Mouse (Mus musculus) lung, embryonic 14.5 days (tissue): Measurements from ENCODE around the gene Gm16253. TPM values are rescaled to one million over a fixed set of nuclear protein-coding genes. Genes with fewer than 3 reads are reported as not detected.

Experiments used
- ATAC-seq: fragments of 200-750 bp; cut with Nextera tagmentation; 2 replicates; pipeline ENCODE4 v1.8.0; 2017; ENCODE audit warnings: mild to moderate bottlenecking, moderate TSS enrichment, moderate library complexity; ENCODE audit not compliant: insufficient read depth
- DNase-seq: peaks from one replicate; pipeline ENCODE4 v3.0.0-alpha.2; 2015
- H3K27ac ChIP-seq: fragments of 300-500 bp; sonication (generic); 2 replicates; pipeline ENCODE4 v1.5.1; 2014; ENCODE audit warnings: low read depth, mild to moderate bottlenecking, moderate library complexity
- H3K27me3 ChIP-seq: fragments of 300-500 bp; sonication (generic); 2 replicates; pipeline ENCODE4 v1.6.1; 2014; ENCODE audit warnings: low read length, control low read depth; ENCODE audit not compliant: insufficient read depth
- H3K36me3 ChIP-seq: fragments of 300-500 bp; sonication (generic); 2 replicates; pipeline ENCODE4 v1.6.1; 2014; ENCODE audit warnings: control low read depth; ENCODE audit not compliant: insufficient read depth
- H3K4me1 ChIP-seq: fragments of 300-500 bp; sonication (generic); 2 replicates; pipeline ENCODE4 v1.6.1; 2014; ENCODE audit warnings: antibody characterized with exemption, control low read depth; ENCODE audit not compliant: insufficient read depth
- H3K4me2 ChIP-seq: fragments of 300-500 bp; sonication (generic); 2 replicates; pipeline ENCODE4 v1.6.1; 2014; ENCODE audit warnings: mild to moderate bottlenecking
- H3K4me3 ChIP-seq: fragments of 300-500 bp; sonication (generic); 2 replicates; pipeline ENCODE4 v1.5.1; 2014; ENCODE audit warnings: low read depth, low read length
- H3K9ac ChIP-seq: fragments of 300-500 bp; sonication (generic); 2 replicates; pipeline ENCODE4 v1.6.1; 2014
- H3K9me3 ChIP-seq: fragments of 300-500 bp; sonication (generic); 2 replicates; pipeline ENCODE4 v1.6.1; 2016; ENCODE audit warnings: low read depth, low read length, control low read depth
- CTCF ChIP-seq: IDR thresholded peaks from 2 replicates; pipeline ENCODE4 v1.5.1; 2016; ENCODE audit warnings: antibody characterized with exemption, low read depth
- WGBS: fragments of 180-500 bp; shearing (Covaris S2); extraction: QIAGEN DNeasy Blood & Tissue Kit; methylation state at CpG from one replicate; pipeline ENCODE4 v1.1.7; 2014; 5-methylcytosine and 5-hydroxymethylcytosine counted together
- polyA plus RNA-seq: library from polyadenylated mRNA; unstranded; fragments of >200 nt; fragmentation: Nextera tagmentation; extraction: Ambion mirVana; gene quantifications from 2 replicates; pipeline ENCODE4 v1.2.1, GENCODE M21; 2014

Gm16253 gene
- polyA plus RNA-seq, 1 experiment from 2014 or later: 1.2 TPM

GRCm38 (mm10) chr3:96568605-96569004 is 8.2 kb upstream of the Gm16253 start:
- H3K9ac ChIP-seq: no peak overlapping the region
- H3K9me3 ChIP-seq: no peaks in the 10 kb centered on the region
- peaks cover 4% of the 10 kb centered on the region; the same call in 1 of the 2 replicates for H3K4me1 ChIP-seq
- no peak for DNase-seq
- H3K27me3 ChIP-seq: no peaks in the 10 kb centered on the region
- H3K27ac ChIP-seq: peak overlapping the region; percentile 50; the same call in 1 of the 2 replicates
- H3K4me2 ChIP-seq: no peak overlapping the region
- no peaks in the 10 kb centered on the region for H3K36me3 ChIP-seq
- no peak for ATAC-seq
- no peak overlapping the region for H3K4me3 ChIP-seq
- no peak for TF ChIP-seq CTCF
- WGBS: 75% methylated on average over 8 of the region's 8 CpGs

GRCm38 (mm10) chr3:96569506-96569905 is 7.3 kb upstream of the Gm16253 start:
- no peak for ATAC-seq
- H3K9ac ChIP-seq: no peak overlapping the region
- no peak overlapping the region for H3K27ac ChIP-seq
- no peaks in the 10 kb centered on the region for H3K9me3 ChIP-seq
- no peaks in the 10 kb centered on the region for H3K27me3 ChIP-seq
- DNase-seq: no peak
- TF ChIP-seq CTCF: no peak
- WGBS: 92% methylated on average over 13 of the region's 13 CpGs
- no peaks in the 10 kb centered on the region for H3K36me3 ChIP-seq
- H3K4me3 ChIP-seq: no peak overlapping the region
- no peak overlapping the region for H3K4me2 ChIP-seq
- peaks cover 3% of the 10 kb centered on the region; the same call in 1 of the 2 replicates for H3K4me1 ChIP-seq

- Histone ChIP-seq H3K36me3 (no peaks in the 10 kb centered on the region), H3K27ac (no peak overlapping the region), H3K27me3 (no peaks in the 10 kb centered on the region), H3K9me3 (no peaks in the 10 kb centered on the region), H3K9ac (no peak overlapping the region), H3K4me3 (no peak overlapping the region), H3K4me2 (no peak overlapping the region), H3K4me1 (peaks cover 1% of the 10 kb centered on the region; the same call in 1 of the 2 replicates)
- 79% methylated on average over 11 of the region's 11 CpGs for WGBS
- DNase-seq (no peak), ATAC-seq (no peak)
- no peak for TF ChIP-seq CTCF
Observed at GRCm38 (mm10) chr3:96569966-96570605, 6.7 kb upstream of the Gm16253 start.

- DNase-seq (no peak), ATAC-seq (no peak)
- H3K27ac ChIP-seq: peak overlapping the region; percentile 50; the same call in 1 of the 2 replicates
- 64% methylated on average over 7 of the region's 7 CpGs for WGBS
- no peaks in the 10 kb centered on the region for H3K36me3 ChIP-seq
- H3K4me3 ChIP-seq: no peak overlapping the region
- no peak overlapping the region for H3K4me2 ChIP-seq
- H3K4me1 ChIP-seq: no peaks in the 10 kb centered on the region
- H3K27me3 ChIP-seq: no peaks in the 10 kb centered on the region
- H3K9ac ChIP-seq: no peak overlapping the region
- no peak for TF ChIP-seq CTCF
- no peaks in the 10 kb centered on the region for H3K9me3 ChIP-seq
Observed at GRCm38 (mm10) chr3:96570643-96571042, 6.1 kb upstream of the Gm16253 start.

GRCm38 (mm10) chr3:96571336-96571735 is 5.4 kb upstream of the Gm16253 start:
- H3K9ac ChIP-seq: no peak overlapping the region
- no peak for TF ChIP-seq CTCF
- H3K4me2 ChIP-seq: no peak overlapping the region
- no peaks in the 10 kb centered on the region for H3K9me3 ChIP-seq
- ATAC-seq (no peak), DNase-seq (no peak)
- no peaks in the 10 kb centered on the region for H3K27me3 ChIP-seq
- H3K4me1 ChIP-seq: no peaks in the 10 kb centered on the region
- H3K27ac ChIP-seq: no peak overlapping the region
- H3K36me3 ChIP-seq: no peaks in the 10 kb centered on the region
- WGBS: 70% methylated on average over 2 of the region's 2 CpGs
- H3K4me3 ChIP-seq: no peak overlapping the region

GRCm38 (mm10) chr3:96571896-96572698 is 4.7 kb upstream of the Gm16253 start:
- Histone ChIP-seq H3K27me3 (no peaks in the 10 kb centered on the region), H3K9me3 (no peaks in the 10 kb centered on the region), H3K9ac (no peak overlapping the region), H3K36me3 (no peaks in the 10 kb centered on the region), H3K4me2 (no peak overlapping the region), H3K27ac (peak overlapping the region; percentile 26; the same call in 1 of the 2 replicates), H3K4me1 (peaks cover 5% of the 10 kb centered on the region; the same call in 1 of the 2 replicates), H3K4me3 (no peak overlapping the region)
- DNase-seq (no peak), ATAC-seq (no peak)
- WGBS: 73% methylated on average over 16 of the region's 16 CpGs
- no peak for TF ChIP-seq CTCF
